In the genomic region with DNA sequence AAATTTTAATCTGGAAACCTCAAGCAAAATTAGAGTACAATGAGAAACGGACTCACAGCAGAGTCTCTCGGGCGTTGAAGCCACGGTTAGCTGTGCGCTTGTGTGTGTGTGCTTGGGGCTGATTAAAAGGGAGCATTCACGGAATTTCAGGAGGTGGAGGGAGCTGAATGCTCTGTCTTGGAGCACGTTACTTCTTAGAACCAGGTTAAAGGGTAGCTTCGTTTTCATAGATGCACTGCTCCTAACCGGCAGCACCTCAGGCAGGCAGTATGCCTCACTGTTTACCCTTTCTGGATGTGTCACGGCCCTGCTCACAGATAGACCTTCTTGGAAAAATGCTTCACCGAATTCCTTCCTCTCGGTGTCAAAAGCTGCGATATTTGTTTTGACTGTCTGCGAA, we compare ENCODE assay signal across 8 mouse cellular contexts.
DNase-seq lines count a peak whose midpoint lies in the region; ATAC-seq lines count a peak whose summit lies in the region.

No protein-coding gene starts in this region.

- peaks cover 8% of the 10 kb centered on the region for H3K27me3 ChIP-seq in erythroblast, embryonic 14.5 days (ENCODE audit: control insufficient read depth)
- no peaks in the 10 kb centered on the region for H3K27me3 ChIP-seq in neural tube, embryonic 11.5 days (ENCODE audit: control insufficient read depth, insufficient read depth, low read length)
- no peaks in the 10 kb centered on the region for H3K27me3 ChIP-seq in liver, embryonic 11.5 days (replicated peaks; ENCODE audit: control insufficient read depth, insufficient read depth, low read length)
- H3K27me3 ChIP-seq in stomach, embryonic 16.5 days (ENCODE audit: control insufficient read depth, insufficient read depth, low read length), result no peaks in the 10 kb centered on the region

- WGBS in neural tube, embryonic 11.5 days, result 59% methylated on average over 14 of the region's 14 CpGs
- 48% methylated on average over 14 of the region's 14 CpGs for WGBS in liver, embryonic 11.5 days
- 20% methylated on average over 14 of the region's 14 CpGs for WGBS in stomach, embryonic 16.5 days

- H3K9ac ChIP-seq in neural tube, embryonic 11.5 days (ENCODE audit: low read length), result no peak overlapping the region; the same call in 1 of the 2 replicates
- H3K9ac ChIP-seq in liver, embryonic 11.5 days (ENCODE audit: low read depth, low read length), result peak overlapping the region; percentile 16; the same call in 1 of the 2 replicates
- peak overlapping the region; percentile 60 for H3K9ac ChIP-seq in stomach, embryonic 16.5 days (ENCODE audit: low read length)

- H3K4me1 ChIP-seq in erythroblast, embryonic 14.5 days (ENCODE audit: control insufficient read depth), result peaks cover 21% of the 10 kb centered on the region
- peaks cover 9% of the 10 kb centered on the region; the same call in 1 of the 2 replicates for H3K4me1 ChIP-seq in neural tube, embryonic 11.5 days (ENCODE audit: control insufficient read depth, insufficient read depth, low read length)
- peaks cover 17% of the 10 kb centered on the region for H3K4me1 ChIP-seq in liver, embryonic 11.5 days (replicated peaks; ENCODE audit: control insufficient read depth, insufficient read depth, low read length)
- H3K4me1 ChIP-seq in stomach, embryonic 16.5 days (ENCODE audit: control insufficient read depth, insufficient read depth, low read length), result peaks cover 13% of the 10 kb centered on the region

- peak overlapping the region; percentile 65 for H3K4me3 ChIP-seq in erythroblast, embryonic 14.5 days (replicated peaks)
- no peak overlapping the region for H3K4me3 ChIP-seq in neural tube, embryonic 11.5 days (ENCODE audit: low read depth, low read length)
- peak overlapping the region; percentile 54 for H3K4me3 ChIP-seq in liver, embryonic 11.5 days (ENCODE audit: low read depth, low read length)
- peak overlapping the region; percentile 61 for H3K4me3 ChIP-seq in stomach, embryonic 16.5 days (replicated peaks; ENCODE audit: low read length)

- DNase-seq in neural tube, embryonic 11.5 days (ENCODE audit: low spot score), result peak; percentile 19
- no peak for DNase-seq in neural tube, embryonic 10.5 days (ENCODE audit: extremely low spot score, low spot score)
- DNase-seq in liver, embryonic 11.5 days (ENCODE audit: low spot score), result no peak
- DNase-seq in urinary bladder, adult 18-20 months (ENCODE audit: low spot score in 2 of 2), result no peak
- DNase-seq in ovary, postnatal 36 days (ENCODE audit: low spot score), result no peak

- H3K36me3 ChIP-seq in erythroblast, embryonic 14.5 days (ENCODE audit: control insufficient read depth), result peaks cover 3% of the 10 kb centered on the region; the same call in 1 of the 2 replicates
- no peaks in the 10 kb centered on the region for H3K36me3 ChIP-seq in neural tube, embryonic 11.5 days (ENCODE audit: control insufficient read depth, insufficient read depth, low read length)
- H3K36me3 ChIP-seq in liver, embryonic 11.5 days (ENCODE audit: control insufficient read depth, insufficient read depth, low read length), result no peaks in the 10 kb centered on the region
- H3K36me3 ChIP-seq in stomach, embryonic 16.5 days (ENCODE audit: control insufficient read depth, insufficient read depth, low read length), result no peaks in the 10 kb centered on the region

- H3K27ac ChIP-seq in neural tube, embryonic 11.5 days (ENCODE audit: low read depth, low read length), result no peak overlapping the region
- H3K27ac ChIP-seq in liver, embryonic 11.5 days (ENCODE audit: low read depth, low read length), result no peak overlapping the region
- H3K27ac ChIP-seq in stomach, embryonic 16.5 days (ENCODE audit: low read length), result no peak overlapping the region

- ATAC-seq in erythroblast, adult 5-6 weeks (replicated peaks; ENCODE audit: low FRiP score, poor library complexity, severe bottlenecking), result no peak
- no peak for ATAC-seq in neural tube, embryonic 11.5 days (ENCODE audit: insufficient read depth, low FRiP score, low TSS enrichment)
- ATAC-seq in liver, embryonic 11.5 days (replicated peaks; ENCODE audit: low FRiP score), result no peak
- no peak for ATAC-seq in stomach, embryonic 16.5 days (ENCODE audit: insufficient read depth, low FRiP score)

- H3K4me2 ChIP-seq in neural tube, embryonic 11.5 days (ENCODE audit: low read depth), result peak overlapping the region; percentile 71; the same call in 1 of the 2 replicates
- H3K4me2 ChIP-seq in liver, embryonic 11.5 days, result peak overlapping the region; percentile 86
- peak overlapping the region; percentile 78 for H3K4me2 ChIP-seq in stomach, embryonic 16.5 days (ENCODE audit: low read depth, low read length)

- no peaks in the 10 kb centered on the region for H3K9me3 ChIP-seq in erythroblast, embryonic 14.5 days (ENCODE audit: control insufficient read depth, low read length)
- H3K9me3 ChIP-seq in neural tube, embryonic 11.5 days (ENCODE audit: control insufficient read depth, low read length), result no peaks in the 10 kb centered on the region
- no peaks in the 10 kb centered on the region for H3K9me3 ChIP-seq in liver, embryonic 11.5 days (ENCODE audit: control insufficient read depth, low read length)
- no peaks in the 10 kb centered on the region for H3K9me3 ChIP-seq in stomach, embryonic 16.5 days (replicated peaks; ENCODE audit: control insufficient read depth, low read length)
